Comparison of ENCODE assay signal across 16 mouse cellular contexts in genomic region chr2:169851606-169852005, GRCm38 (mm10).
"Had no signal": no experiment of that assay in that cellular context is flagged by ENCODE, and none has a peak within 500 bp of the region (broad histone marks: within the 10 kb centered on the region; RNA-seq: fewer than 3 reads in every experiment).

No protein-coding gene starts in this region.

- H3K4me1 ChIP-seq: stomach, embryonic 15.5 days had no signal

- H3K4me2 ChIP-seq: neural tube, embryonic 13.5 days; neural tube, embryonic 15.5 days; stomach, embryonic 15.5 days had no signal

- H3K4me3 ChIP-seq: neural tube, embryonic 13.5 days; neural tube, embryonic 15.5 days; stomach, embryonic 15.5 days had no signal

- DNase-seq: retina, postnatal 1 day; right cerebral cortex, adult 18-20 months; right cerebral cortex, postnatal 14 days; right cerebral cortex, postnatal 25 days; right cerebral cortex, postnatal 4 days; spleen, adult 18-20 months; thymus, adult 18-20 months; thymus, adult 2 months; thymus, postnatal 14 days; thymus, postnatal 25 days; thymus, postnatal 36 days; thymus, postnatal 4 days had no signal

- H3K9me3 ChIP-seq: neural tube, embryonic 13.5 days; neural tube, embryonic 15.5 days; stomach, embryonic 15.5 days had no signal

- H3K27ac ChIP-seq: neural tube, embryonic 13.5 days; neural tube, embryonic 15.5 days; stomach, embryonic 15.5 days; stomach, postnatal 0 days had no signal

- H3K27me3 ChIP-seq: neural tube, embryonic 13.5 days; neural tube, embryonic 15.5 days; stomach, embryonic 15.5 days had no signal

- H3K36me3 ChIP-seq: neural tube, embryonic 13.5 days; neural tube, embryonic 15.5 days; stomach, embryonic 15.5 days had no signal

- H3K9ac ChIP-seq: neural tube, embryonic 13.5 days; neural tube, embryonic 15.5 days; stomach, embryonic 15.5 days had no signal
